Mouse (Mus musculus): ENCODE results near the gene Txk.

GRCm38 (mm10) chr5:72776127-72776526 lies 23.6 kb upstream of the Txk start:
- no peak for TF ChIP-seq CTCF (IDR thresholded peaks at IDR 0.05; ENCODE audit: borderline replicate concordance, insufficient read depth, low read depth, low read length)
- TF ChIP-seq POLR2A (IDR thresholded peaks at IDR 0.05; ENCODE audit: borderline replicate concordance, insufficient read depth, low read length), result no peak

All from cerebellum, adult 2 months (tissue).